Mouse (Mus musculus): ENCODE measurements around the gene Tnrc6a. TPM values are rescaled to one million over a fixed set of nuclear protein-coding genes. Genes with fewer than 3 reads are reported as not detected.
A peak's percentile ranks its signal among the peaks of the same experiment; 100 is the strongest.

Gene Tnrc6a
- polyA plus RNA-seq, 1 experiment = 84.5 TPM

GRCm38 (mm10) chr7:123224076-123224475 lies 100.4 kb downstream of the Tnrc6a start:
- no peak for DNase-seq
- H3K27ac ChIP-seq (ENCODE audit: control insufficient read depth, insufficient read depth, low read length) = no peak overlapping the region
- H3K4me1 ChIP-seq (replicated peaks; ENCODE audit: control insufficient read depth, insufficient read depth, low read length) = no peaks in the 10 kb centered on the region; the same call in 1 of the 2 replicates
- H3K36me3 ChIP-seq (ENCODE audit: control insufficient read depth, insufficient read depth, low read length) = no peaks in the 10 kb centered on the region
- whole genome bisulfite sequencing = 95% methylated on average over 9 of the region's 9 CpGs
- H3K27me3 ChIP-seq (ENCODE audit: control insufficient read depth, insufficient read depth, low read length) = no peaks in the 10 kb centered on the region
- H3K4me3 ChIP-seq (ENCODE audit: control insufficient read depth, insufficient read depth, low read length) = no peak overlapping the region
- TF ChIP-seq POLR2A (IDR thresholded peaks at IDR 0.05; ENCODE audit: control insufficient read depth, extremely low read depth, insufficient read depth, low read length, poor library complexity) = no peak
- TF ChIP-seq CTCF (IDR thresholded peaks at IDR 0.05; ENCODE audit: borderline replicate concordance, control insufficient read depth, extremely low read depth, insufficient read depth, low read length, poor library complexity) = no peak

- TF ChIP-seq POLR2A (IDR thresholded peaks at IDR 0.05; ENCODE audit: control insufficient read depth, extremely low read depth, insufficient read depth, low read length, poor library complexity) (no peak), CTCF (IDR thresholded peaks at IDR 0.05; ENCODE audit: borderline replicate concordance, control insufficient read depth, extremely low read depth, insufficient read depth, low read length, poor library complexity) (no peak)
- Histone ChIP-seq H3K27ac (ENCODE audit: control insufficient read depth, insufficient read depth, low read length) (no peak overlapping the region), H3K27me3 (ENCODE audit: control insufficient read depth, insufficient read depth, low read length) (no peaks in the 10 kb centered on the region), H3K4me3 (ENCODE audit: control insufficient read depth, insufficient read depth, low read length) (no peak overlapping the region), H3K36me3 (ENCODE audit: control insufficient read depth, insufficient read depth, low read length) (no peaks in the 10 kb centered on the region), H3K4me1 (replicated peaks; ENCODE audit: control insufficient read depth, insufficient read depth, low read length) (no peaks in the 10 kb centered on the region; the same call in 1 of the 2 replicates)
- no peak for DNase-seq
- WGBS = 89% methylated on average over 4 of the region's 4 CpGs
Measured at GRCm38 (mm10) chr7:123225159-123225558, 101.5 kb downstream of the Tnrc6a start.

- Histone ChIP-seq H3K4me1 (replicated peaks; ENCODE audit: control insufficient read depth, insufficient read depth, low read length) (peaks cover 5% of the 10 kb centered on the region), H3K4me3 (ENCODE audit: control insufficient read depth, insufficient read depth, low read length) (no peak overlapping the region), H3K27ac (ENCODE audit: control insufficient read depth, insufficient read depth, low read length) (no peak overlapping the region), H3K36me3 (ENCODE audit: control insufficient read depth, insufficient read depth, low read length) (no peaks in the 10 kb centered on the region), H3K27me3 (ENCODE audit: control insufficient read depth, insufficient read depth, low read length) (no peaks in the 10 kb centered on the region)
- 12% methylated on average over 4 of the region's 4 CpGs for WGBS
- DNase-seq = peak; percentile 7
- no peak for TF ChIP-seq CTCF (IDR thresholded peaks at IDR 0.05; ENCODE audit: borderline replicate concordance, control insufficient read depth, extremely low read depth, insufficient read depth, low read length, poor library complexity)
- TF ChIP-seq POLR2A (IDR thresholded peaks at IDR 0.05; ENCODE audit: control insufficient read depth, extremely low read depth, insufficient read depth, low read length, poor library complexity) = no peak
Measured at GRCm38 (mm10) chr7:123235449-123235848, 111.8 kb downstream of the Tnrc6a start.

GRCm38 (mm10) chr7:123238621-123239020 lies 114.9 kb downstream of the Tnrc6a start:
- Histone ChIP-seq H3K27me3 (ENCODE audit: control insufficient read depth, insufficient read depth, low read length) (no peaks in the 10 kb centered on the region), H3K36me3 (ENCODE audit: control insufficient read depth, insufficient read depth, low read length) (no peaks in the 10 kb centered on the region), H3K4me1 (replicated peaks; ENCODE audit: control insufficient read depth, insufficient read depth, low read length) (peaks cover 8% of the 10 kb centered on the region), H3K4me3 (ENCODE audit: control insufficient read depth, insufficient read depth, low read length) (no peak overlapping the region), H3K27ac (ENCODE audit: control insufficient read depth, insufficient read depth, low read length) (no peak overlapping the region)
- TF ChIP-seq POLR2A (IDR thresholded peaks at IDR 0.05; ENCODE audit: control insufficient read depth, extremely low read depth, insufficient read depth, low read length, poor library complexity) = no peak
- no peak for TF ChIP-seq CTCF (IDR thresholded peaks at IDR 0.05; ENCODE audit: borderline replicate concordance, control insufficient read depth, extremely low read depth, insufficient read depth, low read length, poor library complexity)
- 95% methylated on average over 4 of the region's 4 CpGs for WGBS
- DNase-seq = no peak

- Histone ChIP-seq H3K36me3 (ENCODE audit: control insufficient read depth, insufficient read depth, low read length) (no peaks in the 10 kb centered on the region), H3K4me3 (ENCODE audit: control insufficient read depth, insufficient read depth, low read length) (no peak overlapping the region), H3K4me1 (replicated peaks; ENCODE audit: control insufficient read depth, insufficient read depth, low read length) (peaks cover 8% of the 10 kb centered on the region), H3K27ac (ENCODE audit: control insufficient read depth, insufficient read depth, low read length) (no peak overlapping the region), H3K27me3 (ENCODE audit: control insufficient read depth, insufficient read depth, low read length) (no peaks in the 10 kb centered on the region)
- DNase-seq = no peak
- WGBS = 11% methylated on average over 6 of the region's 6 CpGs
- TF ChIP-seq CTCF (IDR thresholded peaks at IDR 0.05; ENCODE audit: borderline replicate concordance, control insufficient read depth, extremely low read depth, insufficient read depth, low read length, poor library complexity) (no peak), POLR2A (IDR thresholded peaks at IDR 0.05; ENCODE audit: control insufficient read depth, extremely low read depth, insufficient read depth, low read length, poor library complexity) (no peak)
Measured at GRCm38 (mm10) chr7:123240064-123240463, 116.4 kb downstream of the Tnrc6a start.

- H3K27ac ChIP-seq (ENCODE audit: control insufficient read depth, insufficient read depth, low read length) = no peak overlapping the region
- no peaks in the 10 kb centered on the region for H3K27me3 ChIP-seq (ENCODE audit: control insufficient read depth, insufficient read depth, low read length)
- peaks cover 8% of the 10 kb centered on the region for H3K4me1 ChIP-seq (replicated peaks; ENCODE audit: control insufficient read depth, insufficient read depth, low read length)
- no peak for DNase-seq
- no peak overlapping the region for H3K4me3 ChIP-seq (ENCODE audit: control insufficient read depth, insufficient read depth, low read length)
- WGBS = 93% methylated on average over 7 of the region's 7 CpGs
- no peak for TF ChIP-seq POLR2A (IDR thresholded peaks at IDR 0.05; ENCODE audit: control insufficient read depth, extremely low read depth, insufficient read depth, low read length, poor library complexity)
- TF ChIP-seq CTCF (IDR thresholded peaks at IDR 0.05; ENCODE audit: borderline replicate concordance, control insufficient read depth, extremely low read depth, insufficient read depth, low read length, poor library complexity) = no peak
- no peaks in the 10 kb centered on the region for H3K36me3 ChIP-seq (ENCODE audit: control insufficient read depth, insufficient read depth, low read length)
Measured at GRCm38 (mm10) chr7:123242241-123242640, 118.6 kb downstream of the Tnrc6a start.

GRCm38 (mm10) chr7:123244833-123245232 lies 121.1 kb downstream of the Tnrc6a start:
- peaks cover 7% of the 10 kb centered on the region for H3K4me1 ChIP-seq (replicated peaks; ENCODE audit: control insufficient read depth, insufficient read depth, low read length)
- H3K27me3 ChIP-seq (ENCODE audit: control insufficient read depth, insufficient read depth, low read length) = no peaks in the 10 kb centered on the region
- no peak overlapping the region for H3K27ac ChIP-seq (ENCODE audit: control insufficient read depth, insufficient read depth, low read length)
- H3K4me3 ChIP-seq (ENCODE audit: control insufficient read depth, insufficient read depth, low read length) = no peak overlapping the region
- 97% methylated on average over 1 of the region's 1 CpGs for WGBS
- no peak for DNase-seq
- TF ChIP-seq CTCF (IDR thresholded peaks at IDR 0.05; ENCODE audit: borderline replicate concordance, control insufficient read depth, extremely low read depth, insufficient read depth, low read length, poor library complexity) (no peak), POLR2A (IDR thresholded peaks at IDR 0.05; ENCODE audit: control insufficient read depth, extremely low read depth, insufficient read depth, low read length, poor library complexity) (no peak)
- H3K36me3 ChIP-seq (ENCODE audit: control insufficient read depth, insufficient read depth, low read length) = no peaks in the 10 kb centered on the region

Other genes starting within 250 kb of the Tnrc6a start
- gene Rbbp6, start 158.2 kb upstream of the Tnrc6a start, polyA plus RNA-seq (2012; rRNA removed) = 26.9 and 27.9 TPM in 2 replicates
- gene Slc5a11, start 90.9 kb downstream of the Tnrc6a start, polyA plus RNA-seq (2012; rRNA removed) = 0.55 and 0.84 TPM in 2 replicates
- 30.9 and 31.9 TPM in 2 replicates for gene Lcmt1, start 245.9 kb downstream of the Tnrc6a start, polyA plus RNA-seq (2012; rRNA removed)
- 32.2 and 37.3 TPM in 2 replicates for gene Arhgap17, start 246.0 kb downstream of the Tnrc6a start, polyA plus RNA-seq (2012; rRNA removed)

All from thymus, adult 2 months (tissue).